Mouse (Mus musculus) heart, adult 2 months (tissue): ENCODE measurements around the gene Rpl23a. TPM values are rescaled to one million over a fixed set of nuclear protein-coding genes. Genes with fewer than 3 reads are reported as not detected.

Source experiments
- DNase-seq, 2 experiments: peaks; one replicate each; pipeline ENCODE4 v3.0.0; 2021
- H3K27ac ChIP-seq: fragments of 200-600 bp; 2 replicates; pipeline ENCODE4 v1.8.1; 2022
- H3K27me3 ChIP-seq: fragments of 200-500 bp; 2 replicates; pipeline ENCODE4 v1.6.1; 2012; ENCODE audit warnings: mild to moderate bottlenecking, low read length, inconsistent platforms, mixed read lengths; ENCODE audit not compliant: control insufficient read depth, insufficient read depth
- H3K36me3 ChIP-seq: fragments of 200-500 bp; 2 replicates; pipeline ENCODE4 v1.6.1; 2012; ENCODE audit warnings: low read length, inconsistent platforms; ENCODE audit not compliant: control insufficient read depth, insufficient read depth
- H3K4me1 ChIP-seq: fragments of 200-500 bp; 2 replicates; pipeline ENCODE4 v1.6.1; 2011; ENCODE audit warnings: low read length; ENCODE audit not compliant: control insufficient read depth, insufficient read depth
- H3K4me3 ChIP-seq: fragments of 200-600 bp; 2 replicates; pipeline ENCODE4 v1.8.1; 2022
- H3K79me2 ChIP-seq: fragments of 200-500 bp; replicated peaks from 2 replicates; pipeline ENCODE4 v1.6.1; 2012; ENCODE audit warnings: mild to moderate bottlenecking, inconsistent platforms, low read length, moderate library complexity, mixed read lengths; ENCODE audit not compliant: control insufficient read depth, insufficient read depth
- H3K9ac ChIP-seq: fragments of 200-500 bp; 2 replicates; pipeline ENCODE4 v1.6.1; 2012; ENCODE audit warnings: low read depth, mild to moderate bottlenecking, control low read depth, inconsistent platforms, low read length, mixed read lengths
- CTCF ChIP-seq: fragments of 200-600 bp; IDR thresholded peaks from 2 replicates; pipeline ENCODE4 v1.8.1; 2022; ENCODE audit warnings: antibody characterized with exemption, mild to moderate bottlenecking, moderate library complexity
- EP300 ChIP-seq: fragments of 200-500 bp; IDR thresholded peaks from 2 replicates; pipeline ENCODE4 v1.6.1; 2011; ENCODE audit warnings: low read depth, low read length, control low read depth; ENCODE audit not compliant: insufficient read depth
- POLR2A ChIP-seq: fragments of 200-500 bp; IDR thresholded peaks from 2 replicates; pipeline ENCODE4 v1.6.1; 2011; ENCODE audit warnings: mild to moderate bottlenecking, low read depth, low read length, control low read depth; ENCODE audit not compliant: insufficient read depth
- WGBS: fragments of 180-500 bp; shearing (Covaris S2); methylation state at CpG from one replicate; pipeline ENCODE4 v1.1.7; 2018; 5-methylcytosine and 5-hydroxymethylcytosine counted together
- intact Hi-C: fragments of 180-260 bp; cut with DNase I; formaldehyde crosslinking; loops from one replicate; pipeline ENCODE4 v1.15.1; 2025
- polyA plus RNA-seq: library from polyadenylated mRNA; depleted of rRNA; stranded (reverse); fragments of >200 nt; gene quantifications from 2 replicates; pipeline ENCODE4 v1.2.3, GENCODE M21; 2012
- total RNA-seq, 2 experiments: library from RNA; stranded (reverse); gene quantifications; 2 replicates each; pipeline ENCODE4 v1.2.3; 2021

The Rpl23a gene
- total and polyA plus RNA-seq, 3 experiments, result 155 to 911 (median 801) TPM

DNA sequence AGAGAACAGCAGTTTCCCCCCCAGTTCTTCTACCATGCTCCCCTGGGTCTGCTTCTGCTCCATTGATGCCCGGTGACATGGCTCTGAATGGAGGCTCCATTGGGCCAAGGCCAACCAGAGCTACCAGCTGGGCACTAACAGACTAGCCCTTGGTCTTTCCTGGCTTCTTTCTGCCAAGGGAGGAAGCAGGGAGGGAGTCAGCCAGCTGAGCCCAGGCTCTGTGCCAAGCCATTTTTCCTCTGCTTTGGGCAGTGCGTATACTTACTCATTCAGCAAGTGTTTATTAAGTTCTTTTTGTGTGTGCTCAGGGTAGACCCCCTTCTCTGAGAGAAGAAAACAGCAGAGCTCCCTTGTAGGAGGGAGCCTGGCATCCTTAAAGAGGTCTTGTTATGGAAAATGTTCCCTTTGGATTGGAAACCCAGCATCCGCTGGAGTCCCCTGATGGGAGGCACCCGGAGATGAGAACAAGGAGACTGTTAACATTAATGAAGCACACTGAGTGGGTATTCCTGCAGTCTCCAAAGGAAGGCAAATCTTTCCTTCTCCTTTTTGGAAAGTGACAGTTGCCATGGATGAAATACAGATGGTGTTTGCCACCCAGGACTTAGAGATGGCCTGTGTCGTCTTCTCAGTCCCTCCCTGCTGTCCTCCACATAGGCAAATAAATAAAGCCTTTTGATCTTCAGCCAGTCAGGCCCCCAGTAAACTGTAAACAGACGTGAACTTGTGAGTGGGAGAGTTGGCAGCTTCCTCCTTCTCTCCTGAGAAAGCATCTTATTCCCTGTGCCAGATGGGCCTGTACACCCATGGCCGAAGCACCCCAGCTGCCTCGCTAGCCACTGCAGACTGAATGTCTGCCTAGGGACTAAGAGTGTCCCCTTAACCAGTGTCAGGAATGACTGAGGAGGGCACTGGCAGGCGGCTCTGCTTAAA is 30.8 kb downstream of the Rpl23a start:
- Histone ChIP-seq H3K4me1 (peaks cover 5% of the 10 kb centered on the region), H3K27ac (peak overlapping the region; percentile 61), H3K4me3 (no peak overlapping the region), H3K9ac (no peak overlapping the region), H3K36me3 (peaks cover 3% of the 10 kb centered on the region; the same call in 1 of the 2 replicates), H3K79me2 (no peaks in the 10 kb centered on the region; the same call in 1 of the 2 replicates), H3K27me3 (no peaks in the 10 kb centered on the region)
- peak; percentile 71 for DNase-seq
- TF ChIP-seq CTCF (no peak), EP300 (no peak), POLR2A (no peak)
- WGBS, result 40% methylated on average over 9 of the region's 9 CpGs
- intact Hi-C loops, result loop anchor here (5.0 kb wide), 1 partner anchor 90 kb away; no protein-coding TSS in a partner anchor

DNA sequence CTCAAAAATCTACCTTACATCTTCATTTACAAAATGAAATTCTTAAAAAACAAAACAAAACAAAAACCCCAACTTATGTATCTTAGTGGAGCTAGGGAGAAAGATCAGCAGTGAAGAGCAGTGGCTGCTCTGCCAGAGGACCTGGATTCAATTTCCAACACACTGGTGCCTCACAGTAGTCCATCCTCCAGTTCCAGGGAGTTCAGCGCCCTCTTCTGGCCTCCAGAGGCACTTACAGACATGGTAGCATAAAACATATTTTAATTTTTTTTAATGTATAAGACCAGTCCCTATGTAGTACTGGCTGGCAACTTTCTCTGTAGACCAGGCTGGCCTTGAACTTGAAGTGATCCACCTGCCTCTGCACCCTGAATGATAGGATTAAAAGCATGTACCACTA is 32.2 kb downstream of the Rpl23a start:
- no peak overlapping the region for H3K27ac ChIP-seq
- no peak overlapping the region for H3K4me3 ChIP-seq
- H3K4me1 ChIP-seq, result peaks cover 5% of the 10 kb centered on the region
- peak; percentile 66 for TF ChIP-seq CTCF
- no peak for TF ChIP-seq EP300
- H3K79me2 ChIP-seq, result no peaks in the 10 kb centered on the region; the same call in 1 of the 2 replicates
- no peak overlapping the region for H3K9ac ChIP-seq
- H3K27me3 ChIP-seq, result no peaks in the 10 kb centered on the region
- 49% methylated on average over 1 of the region's 1 CpGs for WGBS
- intact Hi-C loops, result loop anchor here (5.0 kb wide), 1 partner anchor 89 kb away; no protein-coding TSS in a partner anchor
- peaks cover 3% of the 10 kb centered on the region; the same call in 1 of the 2 replicates for H3K36me3 ChIP-seq
- DNase-seq, result no peak

DNA sequence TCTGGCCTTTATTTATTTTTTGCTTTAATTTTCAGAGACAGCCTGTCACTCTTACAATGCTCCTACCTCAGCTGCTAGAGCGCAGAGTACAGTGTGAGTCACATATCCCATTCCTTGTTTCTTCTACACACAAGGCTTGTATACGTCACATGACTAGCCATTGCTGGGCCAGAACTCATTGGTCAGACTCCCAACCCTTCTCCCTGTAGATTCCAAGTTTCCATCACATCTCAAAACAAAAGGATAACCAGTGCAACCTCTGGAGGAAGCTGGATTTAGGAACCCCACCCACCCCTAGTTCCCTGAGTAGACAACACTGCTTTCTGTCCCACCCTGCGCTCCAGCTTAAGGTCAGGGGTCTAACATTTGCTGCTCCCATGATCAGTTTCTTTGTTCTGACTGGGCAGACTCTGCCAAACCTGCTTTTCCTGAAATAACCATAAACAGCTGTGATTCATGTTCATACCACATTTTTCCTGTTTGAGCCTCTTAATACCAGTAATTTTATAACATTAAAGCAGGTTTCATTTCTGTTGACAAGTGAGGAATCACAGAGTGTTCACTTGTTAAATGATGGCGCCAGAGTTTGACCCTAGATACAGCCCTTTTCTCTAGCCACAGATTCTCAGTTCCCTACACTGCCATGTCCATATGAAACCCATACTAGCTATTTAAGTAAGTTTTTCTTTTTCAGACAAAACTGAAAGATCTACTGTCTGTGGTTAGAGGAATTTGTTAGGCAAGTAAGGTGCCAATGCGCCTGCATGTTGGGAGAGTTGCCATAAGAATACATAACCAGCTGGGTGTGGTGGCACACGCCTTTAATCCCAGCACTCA is 36.5 kb downstream of the Rpl23a start:
- no peak for TF ChIP-seq EP300
- 0 out of 2 replicates have a peak, but pooled peaks have one; percentile 20 for TF ChIP-seq CTCF
- intact Hi-C loops, result no loop called here
- peak overlapping the region; percentile 13 for H3K27ac ChIP-seq
- peak in 1 of 2 experiments; percentile 31 for DNase-seq
- H3K79me2 ChIP-seq, result peaks cover 2% of the 10 kb centered on the region
- H3K4me1 ChIP-seq, result peaks cover 1% of the 10 kb centered on the region
- no peak overlapping the region for H3K9ac ChIP-seq
- H3K36me3 ChIP-seq, result peaks cover 2% of the 10 kb centered on the region; the same call in 1 of the 2 replicates
- H3K27me3 ChIP-seq, result no peaks in the 10 kb centered on the region
- WGBS, result 69% methylated on average over 6 of the region's 6 CpGs
- no peak overlapping the region for H3K4me3 ChIP-seq

DNA sequence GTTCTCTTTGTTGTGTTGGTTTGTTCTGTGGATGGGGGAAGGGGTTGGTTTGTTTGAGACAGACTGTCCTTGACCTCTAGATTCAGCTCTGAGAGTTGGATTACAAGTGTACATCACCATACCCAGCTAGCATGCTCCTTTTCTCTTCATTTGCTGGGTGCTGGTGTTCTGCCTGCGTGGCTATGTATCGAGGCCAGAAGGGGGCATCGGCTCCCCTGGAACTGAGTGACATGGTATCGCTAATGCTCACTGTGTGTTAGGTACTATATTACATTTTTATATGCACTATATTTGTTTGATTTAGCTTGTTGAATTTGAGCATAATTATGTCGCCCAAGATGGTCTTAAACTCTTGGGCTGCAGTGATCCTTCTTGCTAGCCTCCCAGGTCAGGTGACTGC is 37.2 kb downstream of the Rpl23a start:
- peaks cover 2% of the 10 kb centered on the region for H3K79me2 ChIP-seq
- no peak overlapping the region for H3K4me3 ChIP-seq
- H3K27me3 ChIP-seq, result no peaks in the 10 kb centered on the region
- peaks cover 1% of the 10 kb centered on the region for H3K4me1 ChIP-seq
- peak overlapping the region; percentile 13 for H3K27ac ChIP-seq
- no peak overlapping the region for H3K9ac ChIP-seq
- intact Hi-C loops, result no loop called here
- TF ChIP-seq CTCF (peak; percentile 33), EP300 (no peak), POLR2A (no peak)
- WGBS, result 88% methylated on average over 5 of the region's 5 CpGs
- DNase-seq, result no peak
- no peaks in the 10 kb centered on the region for H3K36me3 ChIP-seq

DNA sequence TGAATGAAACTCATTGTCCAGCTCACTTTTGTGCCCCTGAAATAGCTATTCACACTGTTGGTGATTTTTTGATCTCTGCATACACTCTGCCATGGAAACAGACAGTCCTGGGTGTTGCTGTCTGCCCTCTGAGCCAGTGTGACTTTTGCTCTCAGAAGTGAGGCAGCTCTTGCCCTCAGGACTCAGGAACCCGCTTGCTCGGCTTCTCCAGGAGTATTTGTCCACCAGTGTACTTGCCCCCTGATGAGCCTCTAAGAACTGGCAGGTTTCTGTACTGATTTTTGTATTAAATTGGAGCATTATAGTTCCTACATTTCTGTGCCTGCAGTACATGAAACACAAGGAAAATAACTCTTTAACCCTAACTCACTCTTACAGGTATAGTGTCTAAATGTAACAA is 39.9 kb downstream of the Rpl23a start:
- Histone ChIP-seq H3K79me2 (peaks cover 4% of the 10 kb centered on the region), H3K27me3 (no peaks in the 10 kb centered on the region), H3K36me3 (no peaks in the 10 kb centered on the region; the same call in 1 of the 2 replicates), H3K4me3 (no peak overlapping the region), H3K27ac (no peak overlapping the region), H3K4me1 (peaks cover 1% of the 10 kb centered on the region), H3K9ac (no peak overlapping the region)
- no peak for DNase-seq
- 96% methylated on average over 2 of the region's 2 CpGs for WGBS
- TF ChIP-seq EP300 (no peak), CTCF (no peak), POLR2A (no peak)
- intact Hi-C loops, result loop anchor here (5.0 kb wide), 1 partner anchor 46 kb away; no protein-coding TSS in a partner anchor
